Mouse (Mus musculus) skeletal muscle tissue, adult 2 months (tissue): ENCODE results near the gene Ttc13.

ENCODE experiments used
- DNase-seq: peaks from one replicate; pipeline ENCODE4 v3.0.0-alpha.2; 2012; ENCODE audit warnings: low read depth, low spot score

Ttc13 gene

DNA sequence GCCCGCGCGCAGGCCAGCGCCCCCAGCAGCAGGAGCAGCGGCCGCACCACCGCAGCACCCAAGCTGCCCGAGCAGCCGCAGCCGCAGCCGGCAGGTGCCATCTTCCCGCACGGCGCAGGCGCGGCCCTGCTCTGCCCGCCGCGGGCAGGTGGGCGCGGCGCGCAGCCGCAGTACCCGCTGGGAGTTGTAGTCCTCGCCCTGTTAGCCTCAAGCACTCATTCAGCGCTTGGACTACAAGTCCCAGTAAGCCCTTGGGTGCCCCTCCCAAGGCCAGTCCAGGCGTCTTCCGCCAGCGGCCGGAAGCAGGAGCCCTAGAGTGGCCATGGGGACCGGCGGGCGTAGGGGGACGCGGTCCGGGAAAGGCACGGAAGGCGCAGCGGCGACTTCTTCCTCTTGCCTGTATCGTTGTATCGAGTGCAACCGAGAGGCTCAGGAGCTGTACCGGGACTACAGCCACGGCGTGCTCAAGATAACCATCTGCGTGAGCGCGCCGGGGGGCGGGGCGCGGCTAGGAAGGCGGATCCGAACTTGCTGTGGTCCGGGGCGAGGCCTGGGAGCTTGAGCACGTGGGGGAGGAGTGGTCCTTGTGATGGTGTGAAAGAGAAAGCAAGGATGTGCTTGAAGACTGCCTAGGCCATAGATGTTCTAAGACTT lies at the start of gene Ttc13, which contains the start of gene Arv1:
TSS of gene Ttc13 (minus strand) at position 122 of the 654 bp plus-strand sequence.
TSS of gene Arv1 (plus strand) at position 278 of the 654 bp plus-strand sequence.
- peak; percentile 97 for DNase-seq

GRCm38 (mm10) chr8:124763061-124763460 lies 41.3 kb upstream of the Ttc13 start:
- DNase-seq: no peak

- DNase-seq: no peak
These were observed 36.8 kb upstream of the Ttc13 start for GRCm38 (mm10) chr8:124758544-124758943.

DNA sequence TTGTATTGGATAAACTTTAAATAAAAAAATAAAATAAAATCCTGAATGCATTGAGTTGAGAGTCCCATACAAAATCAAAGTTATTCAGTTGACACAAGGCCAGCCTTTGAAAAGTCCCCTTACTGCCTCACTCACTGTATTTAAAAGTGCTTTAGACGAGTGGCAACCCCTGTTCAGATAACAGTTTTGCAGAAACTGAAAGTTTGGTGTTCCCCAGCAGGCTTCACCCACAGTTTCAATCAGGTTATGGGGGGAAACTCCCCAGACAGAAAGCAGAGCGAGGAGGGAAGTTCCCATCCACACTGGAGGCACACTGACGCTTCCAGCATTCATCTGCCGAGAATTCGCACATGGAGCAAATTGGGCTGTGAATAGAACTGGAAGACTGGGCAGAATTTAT lies 34.8 kb upstream of the Ttc13 start:
- no peak for DNase-seq

- DNase-seq: no peak
These were observed 34.4 kb upstream of the Ttc13 start for GRCm38 (mm10) chr8:124756153-124756552.

GRCm38 (mm10) chr8:124755481-124755880 lies 33.7 kb upstream of the Ttc13 start:
- no peak for DNase-seq

- DNase-seq: no peak
These were observed 33.0 kb upstream of the Ttc13 start for GRCm38 (mm10) chr8:124754792-124755190.

DNA sequence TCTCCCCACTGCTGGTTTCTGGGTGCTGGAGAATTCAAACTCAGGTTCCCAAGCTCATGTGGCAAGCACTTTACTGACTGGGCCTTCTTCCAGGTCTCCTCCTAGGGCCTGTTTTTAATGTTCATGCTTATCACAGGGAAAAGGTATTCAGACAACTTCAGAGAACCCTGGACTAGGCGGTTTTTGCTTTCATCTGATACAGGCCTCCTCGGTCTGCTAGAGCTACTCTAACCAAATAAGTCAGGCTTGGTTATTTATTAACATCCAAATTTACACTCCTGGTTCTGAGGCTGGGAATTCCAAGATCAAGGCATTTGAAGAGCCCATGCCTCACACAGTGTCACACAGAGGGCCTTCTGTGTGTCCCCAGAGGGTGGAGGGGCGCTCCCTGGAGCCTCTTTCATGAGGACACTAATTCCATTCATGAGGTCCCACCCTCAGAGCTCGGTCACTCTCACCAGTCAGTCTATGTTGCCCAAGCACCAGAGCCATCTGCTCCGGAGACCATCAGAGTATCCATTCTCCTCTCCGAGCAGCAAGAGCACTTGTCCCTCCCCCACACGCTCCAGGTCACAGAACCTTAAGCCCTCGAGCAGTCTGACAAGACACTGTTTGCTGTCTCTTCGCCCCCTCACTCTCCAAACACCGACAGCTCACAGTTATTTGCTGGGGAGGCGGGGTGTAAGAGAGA lies 32.5 kb upstream of the Ttc13 start:
- no peak for DNase-seq

GRCm38 (mm10) chr8:124752325-124752862 lies 30.6 kb upstream of the Ttc13 start:
- no peak for DNase-seq

- no peak for DNase-seq
These were observed 30.0 kb upstream of the Ttc13 start, which contains the start of gene Fam89a for GRCm38 (mm10) chr8:124751709-124752173. TSS of gene Fam89a (minus strand) at chr8:124751832.

DNA sequence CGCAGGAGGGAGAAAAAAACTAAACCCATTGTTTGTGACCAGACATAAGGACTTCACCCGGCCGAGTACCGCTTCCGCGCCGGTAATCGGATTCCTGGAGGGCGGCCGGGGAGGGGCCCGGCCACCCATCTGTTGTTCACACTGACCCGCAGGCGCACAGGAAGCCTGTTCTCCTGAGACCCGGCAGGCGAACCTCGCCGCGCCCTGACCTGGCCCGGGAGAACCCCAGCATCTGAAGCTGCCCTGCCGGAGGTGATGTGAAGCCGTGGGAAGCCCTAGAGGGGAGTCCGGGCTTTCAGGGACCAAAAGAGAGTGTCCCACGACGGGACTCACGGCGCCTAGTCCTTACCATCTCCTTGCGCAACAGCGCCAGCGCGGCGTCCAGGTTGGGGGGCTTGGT lies 29.4 kb upstream of the Ttc13 start:
- no peak for DNase-seq

- DNase-seq: no peak
These were observed 24.9 kb upstream of the Ttc13 start for GRCm38 (mm10) chr8:124746661-124747060.

DNA sequence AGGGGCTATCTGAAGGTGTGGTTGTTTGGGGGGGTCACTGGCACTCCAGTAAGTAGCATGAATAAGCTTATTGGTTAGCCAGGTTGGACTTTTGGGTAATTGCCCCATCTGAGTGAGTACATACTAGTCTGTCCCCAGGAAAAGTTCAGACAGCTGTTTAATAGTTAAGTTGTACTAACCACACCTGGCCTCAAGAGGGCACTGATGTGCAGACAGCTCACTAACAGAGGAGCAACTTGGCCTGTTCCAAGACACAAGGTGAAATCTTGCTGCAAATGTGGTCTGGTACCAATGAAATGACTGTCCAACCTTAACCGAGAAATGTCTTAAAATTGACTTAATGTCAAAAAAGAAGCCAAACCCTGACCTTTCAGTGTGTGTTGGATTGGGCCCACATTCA lies 17.5 kb upstream of the Ttc13 start:
- peak; percentile 13 for DNase-seq

DNA sequence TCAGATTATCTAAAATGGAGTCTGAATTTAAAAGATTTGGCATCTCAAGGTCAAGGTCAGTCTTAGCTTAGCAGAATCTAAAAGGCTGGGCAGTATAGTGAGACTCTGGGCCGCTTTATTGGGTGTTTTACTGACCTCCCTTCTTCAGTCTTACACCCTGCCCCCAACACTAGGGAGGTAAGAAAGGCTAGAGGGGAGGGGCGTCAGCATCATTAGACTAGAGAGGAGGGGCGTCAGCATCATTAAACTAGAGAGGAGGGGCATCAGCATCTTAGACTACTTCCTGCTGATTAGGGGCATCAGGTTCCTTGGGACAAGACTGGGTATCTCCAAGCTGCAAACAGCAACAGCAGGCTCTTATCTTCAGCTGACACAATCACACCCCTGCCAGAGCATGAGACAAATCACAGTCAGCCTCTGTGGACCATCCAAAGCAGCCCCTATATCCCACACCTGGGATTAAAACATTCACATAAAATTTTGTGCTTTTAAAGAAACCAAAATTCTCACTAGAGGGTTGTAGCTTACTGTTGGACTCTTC lies 13.7 kb upstream of the Ttc13 start:
- no peak for DNase-seq

GRCm38 (mm10) chr8:124732828-124733227 lies 11.0 kb upstream of the Ttc13 start:
- DNase-seq: no peak

GRCm38 (mm10) chr8:124724301-124724700 lies 2.5 kb upstream of the Ttc13 start:
- no peak for DNase-seq

GRCm38 (mm10) chr8:124720938-124721861 lies 583 bp downstream of the Ttc13 start:
- peak; percentile 13 for DNase-seq

DNA sequence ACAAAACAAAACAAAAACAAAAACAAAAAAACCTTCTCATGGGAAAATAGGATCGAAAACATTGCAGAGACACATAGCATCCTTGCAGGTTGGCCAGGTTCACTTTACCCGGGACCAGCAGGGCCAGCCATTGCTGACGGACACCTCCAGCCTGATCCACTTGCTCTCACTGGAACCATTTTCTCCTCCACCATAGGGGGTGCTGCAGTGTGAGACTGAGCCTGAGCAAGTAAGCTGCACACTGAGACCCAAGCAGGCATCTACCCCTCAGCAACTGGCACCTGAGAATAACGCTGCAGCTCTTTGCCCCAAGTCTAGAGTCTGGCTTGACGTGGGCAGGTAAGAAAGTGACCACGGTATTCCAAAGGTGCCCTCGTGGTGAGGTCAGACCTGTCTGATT lies 1.6 kb downstream of the Ttc13 start:
- no peak for DNase-seq

- no peak for DNase-seq
These were observed 6.0 kb downstream of the Ttc13 start for GRCm38 (mm10) chr8:124715736-124716135.

DNA sequence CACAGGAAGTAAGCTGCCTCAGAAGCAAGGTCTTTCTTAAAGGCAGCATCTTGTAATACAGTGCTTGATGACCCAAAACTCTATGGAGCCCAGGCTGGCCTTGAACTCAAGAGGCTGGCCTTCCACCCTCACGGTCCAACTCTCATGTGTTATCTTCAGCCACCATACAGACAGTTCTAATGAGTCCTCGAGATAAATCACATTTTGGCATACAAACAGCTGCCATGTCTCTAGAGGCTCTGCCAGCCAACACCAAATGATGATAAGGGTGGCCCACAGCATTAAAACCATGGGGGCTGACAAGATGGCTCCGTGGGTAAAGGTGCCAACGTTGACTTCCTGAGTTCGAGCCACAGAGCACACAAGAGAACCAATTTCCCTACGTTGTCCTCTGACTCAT lies 8.6 kb downstream of the Ttc13 start:
- no peak for DNase-seq

DNA sequence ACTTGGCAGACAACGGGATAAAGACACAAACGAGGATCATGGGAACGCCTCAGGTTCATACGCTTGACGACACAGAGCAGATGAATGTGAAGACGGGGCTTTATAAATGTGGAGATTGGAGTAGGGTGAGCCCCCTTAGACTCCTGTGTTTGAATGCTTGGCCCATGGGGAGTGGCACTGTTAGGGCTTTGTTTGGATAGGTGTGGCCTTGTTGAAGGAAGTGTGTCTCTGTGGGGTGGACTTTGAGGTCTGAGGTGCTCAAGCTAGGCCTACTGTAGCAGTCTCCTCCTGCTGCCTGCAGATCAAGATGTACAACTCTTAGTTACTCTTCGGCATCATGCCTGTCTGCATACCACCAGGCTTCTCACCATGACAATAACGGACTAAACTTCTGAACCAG lies 16.0 kb downstream of the Ttc13 start:
- no peak for DNase-seq
